Mouse (Mus musculus) spleen, adult 2 months (tissue): ENCODE results near the gene Gne. TPM values are rescaled to one million over a fixed set of nuclear protein-coding genes. Genes with fewer than 3 reads are reported as not detected.

Experiments
- DNase-seq, 2 experiments: peaks; one replicate each; pipeline versions ENCODE4 v3.0.0 to v3.0.0-alpha.2; 2012 to 2021; ENCODE audit warnings: low spot score in 2 of 2, low read depth in 1 of 2
- H3K27ac ChIP-seq: fragments of 200-500 bp; 2 replicates; pipeline ENCODE4 v1.5.1; 2012; ENCODE audit warnings: low read length, inconsistent platforms; ENCODE audit not compliant: insufficient read depth
- H3K27me3 ChIP-seq: fragments of 200-500 bp; 2 replicates; pipeline ENCODE4 v1.6.1; 2012; ENCODE audit warnings: mild to moderate bottlenecking, moderate library complexity, low read length, inconsistent platforms; ENCODE audit not compliant: control insufficient read depth, insufficient read depth
- H3K36me3 ChIP-seq: fragments of 200-500 bp; 2 replicates; pipeline ENCODE4 v1.6.1; 2012; ENCODE audit warnings: mild to moderate bottlenecking, low read length, inconsistent platforms; ENCODE audit not compliant: control insufficient read depth, insufficient read depth
- H3K4me1 ChIP-seq: fragments of 200-500 bp; 2 replicates; pipeline ENCODE4 v1.6.1; 2011; ENCODE audit warnings: inconsistent platforms; ENCODE audit not compliant: control insufficient read depth, insufficient read depth, insufficient read length
- H3K4me3 ChIP-seq: fragments of 200-500 bp; 2 replicates; pipeline ENCODE4 v1.5.1; 2011; ENCODE audit warnings: mild to moderate bottlenecking, inconsistent platforms; ENCODE audit not compliant: insufficient read depth, insufficient read length; ENCODE audit errors: extremely low read depth
- CTCF ChIP-seq: fragments of 200-500 bp; IDR thresholded peaks from 2 replicates; pipeline ENCODE4 v1.5.1; 2011; ENCODE audit warnings: mild to moderate bottlenecking, inconsistent platforms; ENCODE audit not compliant: insufficient read depth, insufficient read length, insufficient replicate concordance; ENCODE audit errors: extremely low read depth
- POLR2A ChIP-seq: fragments of 200-500 bp; IDR thresholded peaks from 2 replicates; pipeline ENCODE4 v1.6.1; 2011; ENCODE audit warnings: low read depth, low read length, inconsistent platforms
- WGBS: fragments of 180-500 bp; shearing (Covaris S2); methylation state at CpG from one replicate; pipeline ENCODE4 v1.1.7; 2018; 5-methylcytosine and 5-hydroxymethylcytosine counted together
- polyA plus RNA-seq: library from polyadenylated mRNA; depleted of rRNA; stranded (reverse); fragments of >200 nt; gene quantifications from 2 replicates; pipeline ENCODE4 v1.2.3, GENCODE M21; 2012

Gne gene
- polyA plus RNA-seq, 1 experiment: 21.8 TPM

DNA sequence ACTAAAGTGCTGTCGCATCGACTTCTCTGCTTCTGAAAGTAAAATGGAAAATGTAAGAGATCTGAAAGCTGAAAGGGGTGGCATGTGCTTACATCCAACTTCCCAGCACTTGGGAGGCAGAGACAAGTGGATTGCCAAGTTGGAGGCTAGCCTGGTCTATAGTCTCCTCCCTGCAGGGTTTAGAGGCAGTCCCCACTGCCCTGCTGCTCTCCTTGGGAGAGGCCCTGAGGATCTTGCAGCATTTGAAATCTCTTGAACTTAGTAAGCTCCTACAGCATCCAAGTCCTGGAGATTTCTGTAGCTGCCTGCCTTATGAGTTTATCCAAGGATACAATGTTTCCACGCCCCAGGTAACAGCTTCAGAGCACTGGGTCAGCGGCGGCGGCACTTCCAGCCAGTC lies 24.3 kb upstream of the Gne start:
- TF ChIP-seq CTCF (no peak), POLR2A (no peak)
- Histone ChIP-seq H3K36me3 (no peaks in the 10 kb centered on the region), H3K27ac (no peak overlapping the region), H3K4me3 (no peak overlapping the region), H3K4me1 (peaks cover 26% of the 10 kb centered on the region), H3K27me3 (no peaks in the 10 kb centered on the region)
- no peak for DNase-seq
- WGBS: 97% methylated on average over 6 of the region's 6 CpGs

DNA sequence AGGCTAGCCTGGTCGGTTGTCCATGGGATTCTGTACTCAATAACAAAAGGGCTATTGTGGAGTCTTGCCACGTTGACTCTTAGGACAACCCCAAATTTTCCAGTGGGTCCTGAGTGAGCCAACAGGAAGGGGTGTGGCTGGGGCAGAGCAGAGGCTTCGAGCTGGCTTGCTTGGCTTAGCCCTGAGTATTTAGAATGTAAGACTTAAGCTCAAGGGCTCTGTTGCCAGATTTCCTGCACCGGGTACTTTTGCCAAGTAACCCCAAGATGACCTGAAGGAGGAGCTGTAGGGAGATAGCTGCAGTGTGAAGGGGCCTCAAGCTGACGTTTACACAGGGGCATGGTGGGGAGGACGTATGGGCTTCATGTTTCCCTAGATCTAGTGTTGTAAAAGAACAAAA lies 23.4 kb upstream of the Gne start:
- DNase-seq: no peak
- Histone ChIP-seq H3K27ac (no peak overlapping the region), H3K36me3 (no peaks in the 10 kb centered on the region), H3K27me3 (no peaks in the 10 kb centered on the region), H3K4me1 (peaks cover 20% of the 10 kb centered on the region; the same call in 1 of the 2 replicates), H3K4me3 (no peak overlapping the region)
- WGBS: 38% methylated on average over 6 of the region's 6 CpGs
- no peak for TF ChIP-seq CTCF
- no peak for TF ChIP-seq POLR2A

DNA sequence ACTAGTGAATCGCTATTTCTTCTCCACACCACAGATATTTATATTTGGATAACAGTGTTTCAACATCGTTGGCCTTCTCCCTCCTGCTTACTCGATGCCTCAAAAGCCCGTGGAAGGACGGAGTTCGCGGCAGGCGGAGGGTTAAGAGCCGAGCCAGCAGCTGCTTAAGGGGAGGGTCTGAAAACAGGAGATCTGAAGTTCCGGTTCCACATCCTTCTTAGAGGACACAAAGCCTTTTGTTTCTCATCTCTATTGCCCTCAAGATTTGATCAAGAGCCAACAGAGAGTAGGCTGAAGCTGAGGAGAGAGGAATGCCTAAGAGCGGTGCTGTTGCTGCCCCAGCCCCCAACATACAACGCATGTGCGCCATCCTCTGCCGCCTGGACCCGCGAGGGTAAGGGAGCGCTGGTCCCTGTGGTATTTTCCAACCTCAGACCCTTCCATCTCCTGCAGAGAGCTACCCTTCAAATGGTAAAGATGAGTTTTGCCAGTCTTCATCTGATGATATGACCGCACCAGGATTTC lies 22.4 kb upstream of the Gne start:
- peak overlapping the region; percentile 53 for H3K4me3 ChIP-seq
- TF ChIP-seq CTCF (no peak), POLR2A (no peak)
- H3K4me1 ChIP-seq: peaks cover 20% of the 10 kb centered on the region; the same call in 1 of the 2 replicates
- H3K27me3 ChIP-seq: no peaks in the 10 kb centered on the region
- no peak for DNase-seq
- H3K27ac ChIP-seq: peak overlapping the region; percentile 18; the same call in 1 of the 2 replicates
- H3K36me3 ChIP-seq: no peaks in the 10 kb centered on the region
- 9% methylated on average over 18 of the region's 18 CpGs for WGBS

DNA sequence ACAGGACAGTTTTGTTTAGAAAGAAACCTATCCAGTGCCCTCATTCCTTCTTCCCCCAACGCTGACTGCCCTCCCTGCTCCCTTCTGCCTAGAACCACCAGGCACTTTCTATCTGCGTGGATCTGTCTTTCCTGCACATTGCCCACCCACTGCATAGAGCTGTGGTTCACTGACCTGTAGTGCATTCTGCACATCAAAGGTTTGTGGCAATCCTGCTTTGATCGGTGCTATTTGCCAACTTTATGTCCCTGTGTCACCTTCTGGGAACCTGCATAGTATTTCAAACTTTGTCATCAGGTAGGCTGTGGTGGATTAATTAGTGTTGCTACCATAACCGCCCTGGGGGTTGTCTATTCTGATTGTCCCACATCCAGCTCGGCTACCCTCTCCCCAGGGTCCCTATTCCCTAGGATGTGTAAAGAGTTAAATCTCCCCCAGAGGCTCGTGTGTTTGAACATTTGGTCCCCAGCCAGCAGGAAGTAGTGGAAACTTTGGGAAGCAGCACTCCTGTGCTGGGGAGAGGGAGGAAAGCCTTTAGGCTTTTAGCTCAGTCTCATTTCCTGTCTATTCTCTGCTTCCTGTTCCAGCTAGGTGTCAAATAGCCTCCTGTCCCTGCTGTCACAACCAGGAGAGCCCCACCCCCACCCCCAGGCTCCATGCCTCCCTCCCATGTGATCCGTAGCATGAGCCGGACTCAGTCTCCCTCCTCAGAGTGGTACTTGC lies 20.4 kb upstream of the Gne start:
- no peak for DNase-seq
- Histone ChIP-seq H3K27me3 (no peaks in the 10 kb centered on the region), H3K4me1 (peaks cover 20% of the 10 kb centered on the region; the same call in 1 of the 2 replicates), H3K36me3 (no peaks in the 10 kb centered on the region), H3K4me3 (no peak overlapping the region), H3K27ac (no peak overlapping the region)
- 57% methylated on average over 8 of the region's 8 CpGs for WGBS
- TF ChIP-seq POLR2A (no peak), CTCF (no peak)

DNA sequence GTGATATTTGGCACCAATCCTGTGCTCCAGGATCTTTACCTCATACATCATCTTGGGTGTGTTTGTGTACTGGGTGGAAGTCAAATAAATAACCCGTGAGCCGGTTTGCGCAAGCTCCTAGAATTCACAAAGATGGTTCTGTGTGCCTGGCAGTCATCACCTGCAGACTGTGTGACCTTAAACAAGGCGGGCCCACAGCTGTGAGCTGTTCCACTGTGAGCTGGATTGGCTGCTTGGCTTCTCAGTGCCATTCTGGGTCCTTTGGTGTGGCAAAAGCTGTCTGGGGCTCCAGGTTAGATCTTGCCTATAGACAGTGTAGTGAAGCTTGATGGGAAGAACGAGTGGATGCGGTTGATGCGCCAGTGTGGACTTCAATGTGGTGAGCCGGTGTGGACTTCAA lies 19.6 kb upstream of the Gne start:
- Histone ChIP-seq H3K36me3 (no peaks in the 10 kb centered on the region), H3K27ac (no peak overlapping the region), H3K27me3 (no peaks in the 10 kb centered on the region), H3K4me3 (no peak overlapping the region), H3K4me1 (peaks cover 20% of the 10 kb centered on the region)
- TF ChIP-seq CTCF: no peak
- TF ChIP-seq POLR2A: no peak
- 82% methylated on average over 8 of the region's 8 CpGs for WGBS
- no peak for DNase-seq

DNA sequence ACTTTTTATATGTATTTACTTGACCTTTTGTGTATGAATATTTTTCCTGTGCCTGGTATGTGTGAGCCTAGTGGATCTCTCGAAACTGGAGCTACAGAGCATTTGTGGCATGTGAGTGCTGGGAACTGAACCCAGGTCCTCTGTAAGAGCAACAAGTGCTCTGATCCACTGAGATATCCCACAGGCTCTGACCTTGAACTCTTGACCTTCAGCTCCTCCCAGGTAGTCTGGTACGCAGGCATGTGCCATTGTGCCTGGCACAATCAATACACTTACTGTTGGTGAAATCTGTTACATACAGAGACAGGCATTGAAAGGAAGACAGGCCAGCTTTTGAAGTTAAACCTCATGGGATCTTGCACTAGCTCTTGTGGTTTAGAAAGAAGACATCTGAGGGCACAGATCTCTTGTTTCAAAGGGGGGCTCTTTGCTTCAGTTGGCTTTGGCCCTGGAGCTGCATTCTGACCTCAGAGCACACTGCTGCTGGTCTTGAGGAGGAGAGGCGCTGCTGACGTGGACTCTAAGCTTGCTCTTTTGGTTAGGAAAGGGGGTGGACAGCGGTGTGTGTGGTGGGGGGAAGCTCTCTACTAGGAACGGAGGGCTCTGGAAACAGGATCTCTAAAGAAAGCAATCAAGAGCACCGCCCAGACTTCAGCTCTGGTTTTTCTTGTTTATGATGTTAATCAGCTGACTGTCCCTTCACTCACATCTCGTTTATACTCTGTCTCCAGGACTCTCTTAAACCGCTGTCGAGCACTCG lies 13.8 kb upstream of the Gne start:
- no peak for DNase-seq
- Histone ChIP-seq H3K4me3 (no peak overlapping the region), H3K36me3 (no peaks in the 10 kb centered on the region), H3K27me3 (no peaks in the 10 kb centered on the region), H3K4me1 (peaks cover 5% of the 10 kb centered on the region), H3K27ac (no peak overlapping the region)
- 33% methylated on average over 11 of the region's 11 CpGs for WGBS
- TF ChIP-seq CTCF (no peak), POLR2A (no peak)

DNA sequence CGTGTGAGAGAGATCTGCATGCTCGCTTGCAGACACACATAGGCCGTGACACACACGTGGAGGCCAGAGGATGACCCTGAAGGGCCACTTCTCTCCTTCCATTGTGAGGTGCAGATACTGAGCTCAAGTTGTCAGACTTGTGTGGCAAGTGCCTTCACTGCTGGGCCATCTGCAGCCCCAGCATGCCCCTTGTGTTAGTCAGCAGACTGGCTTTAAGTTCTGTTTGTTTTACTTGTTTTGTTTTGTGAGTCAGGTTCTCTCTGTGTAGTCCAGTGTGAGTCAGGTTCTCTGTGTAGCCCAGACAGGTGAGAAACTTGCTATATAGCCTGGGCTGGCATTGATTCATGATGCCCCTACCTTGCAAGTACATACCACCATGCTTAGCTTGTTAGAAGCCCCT lies 10.5 kb upstream of the Gne start:
- H3K36me3 ChIP-seq: no peaks in the 10 kb centered on the region
- no peaks in the 10 kb centered on the region for H3K27me3 ChIP-seq
- H3K4me3 ChIP-seq: no peak overlapping the region
- no peak for DNase-seq
- WGBS: 90% methylated on average over 4 of the region's 4 CpGs
- H3K27ac ChIP-seq: no peak overlapping the region
- TF ChIP-seq CTCF: no peak
- no peak for TF ChIP-seq POLR2A
- H3K4me1 ChIP-seq: peaks cover 5% of the 10 kb centered on the region
